Mouse (Mus musculus) natural killer cell, adult 2 months (primary cell): ENCODE results near the gene Dnajc12.
"Not testable (repeated sequence)": the region's sequence is repeated elsewhere in the genome, so short reads cannot be mapped to it uniquely, and the experiment has no call there.

Source experiments
- DNase-seq, 2 experiments: peaks; one replicate each; pipeline ENCODE4 v3.0.0; 2022; ENCODE audit warnings: low spot score in 2 of 2

Dnajc12 gene

DNA sequence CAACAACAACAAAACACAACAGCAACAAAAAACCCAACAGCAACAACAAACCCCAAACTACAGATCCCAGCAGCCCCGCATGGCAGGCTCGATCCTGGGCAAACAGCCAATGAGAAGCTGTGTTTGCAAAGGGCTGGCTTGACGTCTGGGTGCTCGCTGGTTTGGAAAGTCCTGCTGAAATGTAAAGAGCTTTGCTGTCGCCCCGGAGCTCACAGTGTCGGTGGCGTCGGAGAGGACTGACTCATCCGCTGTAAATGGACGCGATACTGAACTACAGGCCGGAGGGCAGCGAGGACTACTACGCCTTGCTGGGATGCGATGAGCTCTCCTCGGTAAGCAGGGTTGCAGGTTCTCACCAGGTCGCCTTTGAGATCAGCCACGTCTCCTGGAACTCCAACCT, 4.2 kb downstream of the Dnajc12 start:
- peak; percentile 81 to 88 for DNase-seq

DNA sequence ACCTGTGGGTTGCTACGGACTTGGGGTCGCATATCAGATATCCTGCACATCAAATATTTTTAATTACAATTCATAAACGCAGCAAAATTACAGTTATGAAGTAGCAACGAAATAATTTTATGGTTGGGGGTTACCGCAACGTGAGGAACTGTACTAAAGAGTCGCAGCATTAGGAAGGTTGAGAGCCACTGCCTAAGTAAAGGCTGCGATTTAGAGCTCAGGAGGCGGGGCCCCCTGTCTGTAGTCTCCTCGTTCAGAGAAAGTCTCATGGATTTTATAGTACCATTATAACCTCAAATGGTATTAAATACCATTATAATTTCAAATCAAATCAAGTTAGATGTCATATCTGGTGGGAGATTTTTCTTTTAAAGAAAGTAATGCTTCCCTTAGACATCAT, 4.7 kb downstream of the Dnajc12 start:
- no peak for DNase-seq

- DNase-seq = no peak
Measured at GRCm38 (mm10) chr10:63388948-63389347, 6.7 kb downstream of the Dnajc12 start.

DNA sequence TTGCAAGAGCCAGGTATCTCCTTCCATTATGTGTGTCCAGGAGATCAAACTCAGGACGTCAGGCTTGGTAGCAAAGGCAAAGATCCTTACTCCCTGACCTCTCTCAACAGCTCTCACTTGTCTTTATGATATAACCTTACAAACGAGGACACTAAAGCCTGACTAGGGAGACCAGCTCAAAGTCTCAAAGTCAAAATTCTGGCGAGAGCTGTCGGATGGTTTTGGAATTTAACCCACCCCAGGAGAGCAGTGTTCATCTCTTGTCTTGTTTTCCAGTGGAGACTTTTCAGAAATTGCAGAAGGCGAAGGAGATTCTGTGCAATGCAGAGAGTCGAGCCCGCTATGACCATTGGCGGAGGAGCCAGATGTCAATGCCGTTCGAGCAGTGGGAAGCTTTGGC, 14.7 kb downstream of the Dnajc12 start:
- no peak for DNase-seq

DNA sequence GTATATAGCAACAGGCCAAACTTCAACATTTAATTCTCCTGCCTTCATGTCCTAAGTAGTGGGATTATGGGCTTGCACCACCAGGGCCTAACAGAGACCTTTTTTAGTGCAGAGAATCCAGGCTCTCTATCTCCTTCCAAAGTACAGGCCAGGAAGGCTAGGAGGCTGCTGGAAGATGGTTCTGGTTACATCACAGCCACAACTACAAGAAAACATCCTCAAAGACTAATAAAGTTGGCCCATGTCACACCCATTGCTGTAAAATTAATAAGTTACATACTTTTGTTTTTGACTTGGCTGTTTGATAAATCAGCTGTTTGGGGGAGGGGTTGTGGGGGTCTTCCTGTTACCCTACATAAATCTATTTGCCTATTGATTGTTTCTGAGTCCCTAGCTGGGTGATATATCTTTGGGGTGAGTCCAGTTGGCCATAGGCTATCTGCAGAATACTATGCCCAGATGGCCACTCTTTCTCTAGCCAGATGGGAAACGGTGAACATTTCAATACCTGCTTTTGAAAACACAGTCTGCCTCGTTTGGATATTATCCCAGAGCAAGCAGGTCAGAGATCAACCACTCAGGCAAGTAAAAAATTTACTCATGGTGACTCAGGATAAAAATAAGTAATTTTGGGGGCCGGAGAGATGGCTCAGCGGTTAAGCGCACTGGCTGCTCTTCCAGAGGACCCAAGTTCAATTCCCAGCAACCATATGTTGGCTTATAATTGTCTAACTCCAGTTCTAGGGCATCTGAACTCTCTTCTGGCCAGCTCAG, 20.7 kb downstream of the Dnajc12 start:
- no peak for DNase-seq

DNA sequence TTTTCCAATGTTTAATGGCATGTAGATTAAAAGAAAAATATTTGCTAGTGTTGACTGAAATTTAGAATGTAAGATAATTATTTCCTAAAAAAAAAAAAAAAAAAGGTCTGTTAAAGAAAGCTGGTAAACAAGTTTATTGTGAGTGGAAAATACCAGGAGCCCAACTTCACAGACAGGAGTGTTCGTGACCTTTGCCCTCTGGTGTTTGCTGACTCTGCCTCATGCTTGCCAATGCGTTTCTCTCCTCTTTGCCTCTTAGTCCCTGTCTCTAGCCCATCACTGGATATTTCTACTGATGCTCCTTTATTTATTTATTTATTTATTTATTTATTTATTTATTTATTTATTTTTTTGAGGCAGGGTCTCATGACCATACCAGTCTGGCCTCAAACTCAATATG, 21.4 kb downstream of the Dnajc12 start:
- DNase-seq = no peak

- no peak for DNase-seq
Measured at GRCm38 (mm10) chr10:63410162-63410956, 28.1 kb downstream of the Dnajc12 start.

GRCm38 (mm10) chr10:63411674-63412073, 29.4 kb downstream of the Dnajc12 start:
- DNase-seq = not testable (repeated sequence)

- no peak for DNase-seq
Measured at GRCm38 (mm10) chr10:63412756-63413155, 30.5 kb downstream of the Dnajc12 start.

DNA sequence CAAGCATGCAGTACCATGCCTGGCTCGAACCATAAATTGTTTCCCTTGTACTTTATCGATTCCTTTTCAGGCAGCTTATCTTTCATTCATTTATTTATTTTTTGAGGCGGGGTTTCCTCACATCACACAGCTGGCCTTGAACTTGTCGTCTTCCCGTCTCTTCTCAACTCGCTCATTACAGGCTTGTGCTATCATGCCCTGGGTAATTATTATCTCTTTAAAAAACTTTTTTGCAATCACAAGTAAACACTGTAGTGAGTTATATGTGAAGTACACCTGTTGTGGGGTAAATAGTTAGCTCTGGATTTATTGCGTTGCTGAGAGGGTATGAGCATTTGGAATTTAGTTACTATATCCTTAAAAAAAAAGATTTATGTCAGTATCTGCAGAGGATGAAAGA, 33.0 kb downstream of the Dnajc12 start:
- DNase-seq = no peak

GRCm38 (mm10) chr10:63415850-63416249, 33.6 kb downstream of the Dnajc12 start:
- no peak for DNase-seq

DNA sequence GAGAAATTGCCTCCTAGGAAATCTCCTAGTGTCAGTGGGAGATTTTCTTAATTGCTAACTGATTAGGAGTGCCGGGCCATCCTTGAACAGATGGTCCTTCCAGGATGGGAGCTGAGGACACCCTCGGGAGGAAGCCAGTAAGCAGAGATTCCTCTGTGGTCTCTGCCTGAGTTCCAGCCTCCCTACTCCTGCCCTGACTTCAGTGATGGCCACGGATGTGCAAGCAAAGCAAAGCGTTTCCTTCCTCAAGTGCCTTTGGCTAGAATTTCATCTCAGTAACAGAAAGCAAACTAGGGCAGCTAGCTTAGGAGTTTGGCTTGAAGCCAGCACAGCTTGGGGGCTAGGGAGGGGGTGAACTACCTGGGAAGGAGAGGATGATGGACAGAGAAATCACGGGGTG, 34.8 kb downstream of the Dnajc12 start:
- DNase-seq = no peak

DNA sequence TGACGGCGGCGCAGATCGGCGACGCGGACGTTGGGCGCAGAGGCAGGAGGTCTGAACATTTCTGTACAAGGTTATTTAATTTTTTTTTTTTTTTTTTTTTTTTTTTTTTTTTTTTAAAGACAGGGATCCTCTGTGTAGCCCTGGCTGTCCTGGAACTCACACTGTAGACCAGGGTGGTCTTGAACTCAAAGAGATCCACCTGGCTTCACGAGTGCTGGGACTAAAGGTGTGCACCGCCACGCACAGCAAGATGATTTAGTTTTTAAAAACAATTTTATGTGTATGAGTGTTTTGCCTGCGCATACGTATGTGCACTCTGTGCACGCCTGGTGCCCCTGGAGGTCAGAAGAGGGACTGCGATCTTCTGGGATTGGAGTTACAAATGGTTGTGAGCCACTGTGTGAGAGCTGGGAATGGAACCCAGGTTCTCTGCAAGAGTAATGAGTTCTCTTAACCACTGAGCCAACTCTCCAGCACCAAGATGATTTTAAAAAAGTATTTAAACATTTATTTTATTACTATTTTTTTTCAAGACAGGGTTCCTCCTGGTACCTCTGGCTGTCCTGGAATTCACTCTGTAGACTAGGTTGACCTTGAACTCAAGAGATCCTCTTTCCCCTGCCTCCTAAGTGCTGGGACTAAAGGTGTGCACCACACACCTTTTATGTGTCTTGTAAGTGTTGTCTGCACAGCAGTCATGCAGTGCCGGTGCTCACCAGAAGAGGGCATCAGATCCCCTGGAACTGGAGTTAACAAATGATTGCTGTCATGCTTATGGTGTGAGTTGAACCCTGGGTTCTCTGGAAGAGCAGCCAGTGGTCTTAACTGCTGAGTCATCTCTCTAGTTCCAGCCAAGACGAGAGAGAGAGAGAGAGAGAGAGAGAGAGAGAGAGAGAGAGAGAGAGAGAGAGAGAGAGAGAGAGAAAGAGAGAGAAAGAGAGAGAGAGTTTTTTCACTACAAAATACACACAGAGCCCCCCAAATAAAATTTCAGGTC, 39.8 kb downstream of the Dnajc12 start, which contains the start of gene Gm7075:
Gene Gm7075 (minus strand): TSS at position 51 of the 997 bp plus-strand sequence.
- peak; percentile 32 to 60 for DNase-seq

DNA sequence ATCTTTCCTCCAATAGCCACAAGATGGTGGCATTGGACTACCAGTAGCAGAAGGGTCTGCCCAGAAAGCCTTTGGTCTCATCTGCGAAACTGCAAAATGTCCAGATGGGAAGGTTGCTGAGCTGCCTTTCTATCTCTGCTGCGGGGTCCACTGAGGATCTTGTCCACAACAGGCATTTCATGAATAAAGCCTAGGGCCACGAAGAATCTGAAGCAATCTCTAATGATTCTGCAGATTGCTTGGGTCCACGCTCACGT, 40.4 kb downstream of the Dnajc12 start:
- DNase-seq = no peak

DNA sequence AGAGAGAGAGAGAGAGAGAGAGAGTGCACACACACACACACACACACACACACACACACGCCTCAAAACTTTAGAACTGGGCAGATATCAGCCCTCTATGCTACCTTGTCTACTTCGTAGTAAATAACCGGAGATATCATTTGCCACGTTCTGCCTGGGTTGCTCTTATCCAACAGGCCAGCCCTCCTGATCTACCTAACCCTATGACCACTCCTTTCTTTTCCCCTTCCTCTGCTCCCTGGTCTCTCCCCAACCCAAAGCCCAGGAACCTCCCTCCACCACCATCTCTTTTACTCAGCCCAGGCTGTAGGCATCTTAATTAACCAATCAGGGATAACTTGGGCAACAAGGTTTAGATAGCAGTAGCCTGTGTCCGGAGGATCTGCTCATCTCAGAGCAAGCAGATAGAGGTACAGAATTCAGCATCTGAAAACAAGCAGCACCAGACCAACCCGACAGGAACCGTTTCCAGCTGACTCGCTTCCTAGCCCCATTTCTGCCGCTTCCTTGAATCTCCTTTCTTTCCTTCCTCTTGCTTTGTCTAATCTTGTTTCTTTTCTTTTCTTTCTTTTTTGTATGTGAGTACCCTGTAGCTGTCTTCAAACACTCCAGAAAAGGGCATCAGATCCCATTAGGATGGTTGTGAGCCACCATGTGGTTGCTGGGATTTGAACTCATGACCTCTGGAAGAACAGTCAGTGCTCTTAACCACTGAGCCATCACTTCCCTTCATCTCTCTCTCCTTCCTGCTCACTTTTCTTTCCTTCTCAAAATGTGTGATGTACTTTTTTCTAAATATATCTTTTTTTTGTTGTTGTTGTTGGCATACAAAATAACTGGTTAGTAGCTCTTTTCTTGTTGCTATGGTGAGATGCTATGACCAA, 41.6 kb downstream of the Dnajc12 start:
- no peak for DNase-seq

GRCm38 (mm10) chr10:63424475-63424814, 42.2 kb downstream of the Dnajc12 start:
- peak; percentile 47 to 66 for DNase-seq

GRCm38 (mm10) chr10:63427146-63427545, 44.9 kb downstream of the Dnajc12 start:
- no peak for DNase-seq

- peak; percentile 18 to 36 for DNase-seq
Measured at GRCm38 (mm10) chr10:63428243-63429022, 46.2 kb downstream of the Dnajc12 start.

DNA sequence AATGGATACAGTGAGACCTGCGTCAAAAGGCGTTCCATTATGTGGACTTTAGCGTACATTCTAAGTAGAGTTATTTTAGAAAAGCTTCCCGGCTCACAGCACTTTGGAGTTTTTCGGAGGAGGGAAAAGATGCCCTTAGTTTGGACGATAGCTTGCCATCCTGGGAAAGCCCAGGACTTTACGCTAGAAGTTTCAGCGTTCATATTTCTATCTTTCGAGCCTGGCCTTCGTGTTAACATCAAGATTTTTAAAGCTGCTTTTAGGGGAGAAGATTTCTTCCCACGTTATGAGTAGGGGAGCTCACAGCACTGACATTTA, 46.7 kb downstream of the Dnajc12 start:
- no peak for DNase-seq

- peak; percentile 100 for DNase-seq
Measured at GRCm38 (mm10) chr10:63429380-63429779, 47.1 kb downstream of the Dnajc12 start.
